Mouse (Mus musculus): ENCODE data around the gene Srgap3.

- TF ChIP-seq CTCF (conservative IDR thresholded peaks at IDR 0.05; ENCODE audit: low read length) (no peak), POU5F1 (IDR thresholded peaks at IDR 0.05; ENCODE audit: borderline replicate concordance, low read length) (no peak), NANOG (IDR thresholded peaks at IDR 0.05; ENCODE audit: borderline replicate concordance, low read length) (no peak)
Observed at GRCm38 (mm10) chr6:112741766-112742165, 205.3 kb downstream of the Srgap3 start.

Measured in E14TG2a.4 (cell line).